Mouse (Mus musculus) natural killer cell, adult 2 months (primary cell): Measurements from ENCODE around the gene Hirip3.

Experiments
- DNase-seq, 2 experiments: peaks; one replicate each; pipeline ENCODE4 v3.0.0; 2022; ENCODE audit warnings: low spot score in 2 of 2

The Hirip3 gene

GRCm38 (mm10) chr7:126905590-126905989 lies 43.8 kb downstream of the Hirip3 start:
- no peak for DNase-seq

GRCm38 (mm10) chr7:126914844-126915243 lies 53.1 kb downstream of the Hirip3 start:
- DNase-seq: no peak
